Mouse (Mus musculus) cerebellum, adult 9-11 months (tissue): ENCODE measurements around the gene Gm5269.

Experiments
- DNase-seq: peaks from one replicate; pipeline ENCODE4 v3.0.0; 2022

The Gm5269 gene

DNA sequence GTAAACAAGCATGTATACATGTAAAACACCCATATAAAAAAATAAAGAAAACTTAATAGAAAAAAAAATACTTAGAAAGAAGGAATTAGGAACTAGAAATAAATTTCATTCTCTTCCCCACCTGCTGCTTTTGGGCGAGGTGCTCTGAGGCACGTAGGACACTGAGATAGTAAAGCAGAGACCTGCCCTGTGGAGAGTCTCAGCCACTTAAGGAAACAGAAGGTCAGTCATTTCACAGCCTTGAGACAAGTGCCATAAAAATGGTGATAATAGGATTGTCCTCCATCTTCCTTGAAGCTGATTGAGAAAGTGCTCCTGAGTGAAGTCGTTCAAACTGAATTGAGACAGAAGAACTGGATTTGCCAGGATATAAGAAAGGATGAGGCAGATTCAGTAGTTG lies 12.6 kb downstream of the Gm5269 start:
- no peak for DNase-seq

DNA sequence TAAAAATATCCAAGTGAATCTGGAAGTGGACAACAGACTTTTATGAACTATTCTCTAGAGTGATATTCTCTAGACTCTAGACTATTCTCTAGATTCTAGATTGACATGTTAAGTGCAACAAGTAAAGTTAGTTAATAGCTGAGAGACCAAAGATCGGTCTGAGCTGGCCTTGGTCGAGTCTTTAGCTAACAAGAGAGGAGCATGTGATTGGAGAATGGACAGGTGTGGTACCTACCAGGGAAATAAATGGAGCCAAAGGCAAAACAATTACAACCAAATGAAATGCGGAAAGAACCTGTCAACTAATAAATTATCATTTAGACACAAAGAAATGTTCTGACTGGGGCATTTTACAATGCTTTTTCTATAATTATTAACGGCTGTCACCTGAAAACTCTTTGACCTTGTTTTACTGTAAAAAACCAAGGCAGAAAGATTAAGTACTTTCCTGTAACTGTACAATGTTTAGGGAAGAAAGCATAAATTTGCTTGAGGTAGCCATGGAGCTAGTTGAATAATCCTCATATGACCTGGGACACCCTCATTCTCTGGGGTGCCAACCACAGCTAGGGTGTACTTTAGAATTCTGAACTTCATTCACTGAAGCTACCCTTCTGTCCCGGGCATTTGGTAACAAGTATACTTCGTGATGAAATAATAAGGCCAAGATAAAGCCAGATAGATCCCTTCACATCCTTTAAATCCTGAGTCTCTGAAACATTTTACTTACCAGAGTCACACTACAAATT lies 13.4 kb downstream of the Gm5269 start:
- DNase-seq: no peak

DNA sequence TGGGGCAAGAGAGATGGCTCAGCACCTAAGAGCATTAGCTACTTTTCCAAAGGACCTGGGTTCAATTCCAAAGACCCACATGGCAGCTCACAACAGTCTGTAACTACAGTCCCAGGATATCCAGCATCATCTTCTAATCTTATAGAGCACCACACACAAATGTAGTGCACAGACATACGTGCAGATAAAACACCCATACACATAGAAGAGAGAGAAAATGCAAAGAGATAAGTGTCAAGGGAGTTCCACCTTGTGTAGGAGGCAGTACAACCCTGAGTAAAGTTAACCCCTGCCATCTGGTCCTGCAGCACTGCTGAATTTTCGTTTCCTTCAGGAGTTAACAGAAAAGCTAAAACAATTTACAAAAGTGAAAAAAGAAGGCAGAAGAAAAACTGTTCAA lies 14.4 kb downstream of the Gm5269 start:
- DNase-seq: no peak

DNA sequence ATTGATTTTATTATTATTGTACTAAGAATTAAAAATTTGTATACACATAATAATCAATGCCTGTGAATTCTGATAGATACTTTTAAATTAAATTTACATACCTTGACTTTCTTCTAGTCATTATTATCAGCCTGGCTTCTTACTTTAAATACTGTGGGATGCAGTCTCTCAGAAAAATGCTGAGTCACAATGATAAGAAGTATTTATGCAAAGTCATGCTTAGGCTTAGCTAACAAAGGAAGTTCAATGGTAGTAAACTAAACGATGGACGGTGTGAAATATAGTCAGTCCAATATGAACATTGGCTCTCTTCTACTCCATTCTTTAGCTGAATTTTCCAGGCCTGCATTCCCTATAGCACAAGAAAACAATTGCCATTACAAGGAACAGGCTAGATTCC lies 16.8 kb downstream of the Gm5269 start:
- DNase-seq: no peak

- no peak for DNase-seq
Observed at GRCm38 (mm10) chr1:45868479-45869137, 21.5 kb downstream of the Gm5269 start.

- no peak for DNase-seq
Observed at GRCm38 (mm10) chr1:45868050-45868449, 22.0 kb downstream of the Gm5269 start.

GRCm38 (mm10) chr1:45866288-45867018 lies 23.6 kb downstream of the Gm5269 start:
- no peak for DNase-seq

- no peak for DNase-seq
Observed at GRCm38 (mm10) chr1:45865727-45866126, 24.3 kb downstream of the Gm5269 start.

DNA sequence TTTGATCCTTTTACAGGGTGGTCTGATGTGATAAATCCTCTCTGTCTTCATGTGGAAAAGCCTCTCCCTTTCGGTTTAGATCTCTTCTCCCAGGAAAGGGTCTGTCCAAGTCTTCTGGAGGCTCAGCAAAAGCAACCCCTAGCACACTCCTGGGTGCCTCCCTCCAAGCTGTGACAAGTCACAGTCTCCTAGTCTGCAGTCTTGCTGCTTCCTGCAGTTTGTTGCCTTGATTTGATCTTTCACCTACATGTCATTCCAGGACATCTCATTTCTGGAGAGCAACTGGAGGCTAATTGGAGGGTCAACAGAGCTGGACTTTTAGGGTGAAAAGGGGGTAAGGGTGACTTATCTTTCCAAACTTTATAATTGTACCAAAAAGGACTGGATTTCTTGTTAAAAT lies 24.8 kb downstream of the Gm5269 start:
- no peak for DNase-seq

- no peak for DNase-seq
Observed at GRCm38 (mm10) chr1:45864564-45865014, 25.5 kb downstream of the Gm5269 start.

GRCm38 (mm10) chr1:45863641-45864040 lies 26.4 kb downstream of the Gm5269 start:
- no peak for DNase-seq

DNA sequence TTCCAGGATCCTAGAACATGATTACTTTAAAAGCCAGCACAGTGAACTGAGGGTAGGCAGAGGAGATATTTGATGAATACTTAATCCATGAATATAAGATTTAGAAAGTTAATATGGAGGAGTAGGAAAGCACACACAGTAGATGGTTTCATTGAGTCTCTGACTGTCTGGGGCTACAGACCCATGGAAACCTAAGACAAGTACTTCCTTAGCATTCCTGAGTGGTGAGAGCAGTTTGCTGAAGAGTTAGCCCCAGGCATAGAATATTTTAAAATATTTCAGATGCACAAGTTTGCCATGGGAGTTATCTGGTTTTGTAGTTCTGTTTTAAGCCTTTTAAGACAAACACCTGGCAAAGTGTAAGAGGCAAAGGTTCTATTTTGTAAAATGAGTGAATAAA lies 28.9 kb downstream of the Gm5269 start:
- no peak for DNase-seq

DNA sequence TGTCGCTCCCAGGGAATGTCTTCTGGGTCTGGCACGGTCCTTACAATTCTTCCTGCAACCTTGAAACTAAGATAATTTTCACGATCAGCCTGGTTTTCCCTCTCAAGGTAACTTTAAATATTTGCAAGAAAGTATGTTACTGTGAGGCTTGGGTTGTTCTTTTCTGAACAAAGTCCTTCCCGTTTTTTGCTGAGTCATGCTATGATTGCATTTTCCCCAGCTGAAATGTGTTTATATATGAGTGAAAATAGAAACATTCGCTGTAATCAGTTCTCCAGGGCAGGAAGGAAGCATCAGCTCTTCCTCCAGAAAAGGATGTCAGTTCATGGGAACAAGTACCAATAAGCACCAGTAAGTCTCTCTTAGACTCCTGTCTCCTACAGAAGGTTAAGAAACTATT lies 29.7 kb downstream of the Gm5269 start:
- no peak for DNase-seq

DNA sequence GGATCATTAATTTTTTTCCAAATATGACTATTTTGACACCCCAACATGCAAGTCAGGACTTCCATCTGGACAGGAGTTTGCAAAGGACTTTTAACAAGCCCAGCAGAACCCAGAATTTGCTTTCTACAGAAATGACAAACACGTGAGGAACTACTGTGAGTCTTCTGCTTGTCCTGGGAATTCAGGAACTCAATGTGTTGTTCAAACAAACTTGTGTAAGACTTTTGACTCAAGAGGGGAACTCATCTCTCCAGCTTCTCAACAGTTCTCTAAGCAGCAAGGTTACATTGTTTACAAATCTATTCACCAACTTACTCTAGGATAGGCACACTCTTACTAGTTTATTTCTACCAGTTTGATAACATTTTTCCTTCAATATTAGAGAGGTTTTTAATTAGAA lies 32.0 kb downstream of the Gm5269 start:
- no peak for DNase-seq

- no peak for DNase-seq
Observed at GRCm38 (mm10) chr1:45845466-45845865, 44.6 kb downstream of the Gm5269 start.
